Mouse (Mus musculus): ENCODE measurements at regions not wholly inside any gene's neighbourhood (a gene's known extent, or its start where the extent isn't known, plus 50 kb on each side); places are given as distances from the start of the nearest gene placed in this dataset.

- DNase-seq (ENCODE audit: low read depth in 2 of 2, low spot score in 2 of 2): no peak
Observed at GRCm38 (mm10) chr6:100517662-100518061, 153.3 kb downstream of the Shq1 start.

GRCm38 (mm10) chr6:100512676-100513075, 158.3 kb downstream of the Shq1 start:
- peak in 1 of 2 experiments; percentile 21 for DNase-seq (ENCODE audit: low read depth in 2 of 2, low spot score in 2 of 2)

GRCm38 (mm10) chr6:100510676-100511075, 160.3 kb downstream of the Shq1 start:
- DNase-seq (ENCODE audit: low read depth in 2 of 2, low spot score in 2 of 2): no peak

- DNase-seq (ENCODE audit: low read depth in 2 of 2, low spot score in 2 of 2): no peak
Observed at GRCm38 (mm10) chr6:100505506-100506247, 165.3 kb downstream of the Shq1 start.

GRCm38 (mm10) chr6:100502961-100503782, 167.8 kb downstream of the Shq1 start:
- DNase-seq (ENCODE audit: low read depth in 2 of 2, low spot score in 2 of 2): no peak

GRCm38 (mm10) chr6:100502139-100502538, 168.8 kb downstream of the Shq1 start:
- DNase-seq (ENCODE audit: low read depth in 2 of 2, low spot score in 2 of 2): no peak

GRCm38 (mm10) chr6:100500741-100501140, 170.2 kb downstream of the Shq1 start:
- DNase-seq (ENCODE audit: low read depth in 2 of 2, low spot score in 2 of 2): no peak

- DNase-seq (ENCODE audit: low read depth in 2 of 2, low spot score in 2 of 2): no peak
Observed at GRCm38 (mm10) chr6:100500060-100500459, 170.9 kb downstream of the Shq1 start.

GRCm38 (mm10) chr6:100498861-100499271, 172.1 kb downstream of the Shq1 start:
- no peak for DNase-seq (ENCODE audit: low read depth in 2 of 2, low spot score in 2 of 2)

- no peak for DNase-seq (ENCODE audit: low read depth in 2 of 2, low spot score in 2 of 2)
Observed at GRCm38 (mm10) chr6:100498126-100498525, 172.8 kb downstream of the Shq1 start.

- DNase-seq (ENCODE audit: low read depth in 2 of 2, low spot score in 2 of 2): no peak
Observed at GRCm38 (mm10) chr6:100496135-100496534, 174.8 kb downstream of the Shq1 start.

GRCm38 (mm10) chr6:100495131-100495530, 175.8 kb downstream of the Shq1 start:
- no peak for DNase-seq (ENCODE audit: low read depth in 2 of 2, low spot score in 2 of 2)

- no peak for DNase-seq (ENCODE audit: low read depth in 2 of 2, low spot score in 2 of 2)
Observed at GRCm38 (mm10) chr6:100493558-100493957, 177.4 kb downstream of the Shq1 start.

GRCm38 (mm10) chr6:100491811-100492210, 179.1 kb downstream of the Shq1 start:
- no peak for DNase-seq (ENCODE audit: low read depth in 2 of 2, low spot score in 2 of 2)

- DNase-seq (ENCODE audit: low read depth in 2 of 2, low spot score in 2 of 2): no peak
Observed at GRCm38 (mm10) chr6:100490920-100491712, 179.8 kb downstream of the Shq1 start.

GRCm38 (mm10) chr6:100483836-100484235, 187.1 kb downstream of the Shq1 start:
- no peak for DNase-seq (ENCODE audit: low read depth in 2 of 2, low spot score in 2 of 2)

GRCm38 (mm10) chr6:100483084-100483810, 187.7 kb downstream of the Shq1 start:
- DNase-seq (ENCODE audit: low read depth in 2 of 2, low spot score in 2 of 2): no peak

- no peak for DNase-seq (ENCODE audit: low read depth in 2 of 2, low spot score in 2 of 2)
Observed at GRCm38 (mm10) chr6:100482572-100482971, 188.4 kb downstream of the Shq1 start.

- DNase-seq (ENCODE audit: low read depth in 2 of 2, low spot score in 2 of 2): no peak
Observed at GRCm38 (mm10) chr6:100480525-100480924, 190.4 kb downstream of the Shq1 start.

GRCm38 (mm10) chr6:100479881-100480280, 191.1 kb downstream of the Shq1 start:
- no peak for DNase-seq (ENCODE audit: low read depth in 2 of 2, low spot score in 2 of 2)

GRCm38 (mm10) chr6:100479455-100479854, 191.5 kb downstream of the Shq1 start:
- no peak for DNase-seq (ENCODE audit: low read depth in 2 of 2, low spot score in 2 of 2)

Data from CD8-positive naive resting alpha-beta T cell, adult 2 months (primary cell).